Mouse (Mus musculus): ENCODE data around the gene Dbx2. TPM values are rescaled to one million over a fixed set of nuclear protein-coding genes. Genes with fewer than 3 reads are reported as not detected.

Gene Dbx2
- 11.1 and 15.1 TPM in 2 replicates for polyA plus RNA-seq (2015; fragmentation: Nextera tagmentation; extraction: Ambion mirVana)

- ATAC-seq = no peak
- H3K27ac ChIP-seq (ENCODE audit: low read depth, low read length) = no peak within 1 kb of the TSS
- H3K9ac ChIP-seq (ENCODE audit: low read depth, low read length) = no peak within 1 kb of the TSS; the same call in 1 of the 2 replicates
- no peaks in the 10 kb centered on the region for H3K9me3 ChIP-seq (ENCODE audit: control insufficient read depth, low read length)
- peak within 1 kb of the TSS; percentile 75 for H3K4me2 ChIP-seq (ENCODE audit: low read length)
- peak within 1 kb of the TSS; percentile 45 for H3K4me3 ChIP-seq (ENCODE audit: low read length)
- H3K27me3 ChIP-seq (replicated peaks; ENCODE audit: control insufficient read depth, insufficient read depth, low read length) = peaks cover 28% of the 10 kb centered on the region
- peaks cover 8% of the 10 kb centered on the region for H3K4me1 ChIP-seq (ENCODE audit: control insufficient read depth, insufficient read depth, low read depth, low read length)
- H3K36me3 ChIP-seq (ENCODE audit: control insufficient read depth, insufficient read depth, low read length) = no peaks in the 10 kb centered on the region
- WGBS = 77% methylated on average over 5 of the region's 5 CpGs
Observed at GRCm38 (mm10) chr15:95655860-95656259, at the start of gene Dbx2. TSS of gene Dbx2 (minus strand) at chr15:95655960.

DNA sequence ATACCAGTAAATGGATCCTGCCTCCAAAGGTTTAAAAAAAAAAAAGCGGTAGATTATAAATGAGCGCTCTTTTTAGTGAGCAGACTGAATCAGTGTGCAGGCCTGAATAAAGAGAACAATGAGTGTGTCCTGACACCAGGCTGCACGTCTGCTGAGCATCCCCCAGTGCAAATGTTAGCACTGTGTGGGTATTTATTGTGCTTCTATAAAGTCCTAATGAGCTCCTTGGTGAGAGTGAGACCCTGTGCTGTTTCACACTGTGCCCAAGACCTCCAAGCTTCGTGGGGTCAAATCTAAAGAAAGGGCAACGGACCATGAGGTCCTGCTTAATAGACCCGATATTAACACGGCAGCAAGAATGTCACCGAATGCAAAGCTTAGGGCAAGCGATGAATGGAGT lies 46.4 kb upstream of the Dbx2 start:
- Histone ChIP-seq H3K9me3 (ENCODE audit: control insufficient read depth, low read length) (no peaks in the 10 kb centered on the region), H3K4me1 (ENCODE audit: control insufficient read depth, insufficient read depth, low read depth, low read length) (peaks cover 7% of the 10 kb centered on the region), H3K4me2 (ENCODE audit: low read length) (no peak overlapping the region), H3K9ac (ENCODE audit: low read depth, low read length) (no peak overlapping the region), H3K36me3 (ENCODE audit: control insufficient read depth, insufficient read depth, low read length) (no peaks in the 10 kb centered on the region), H3K27ac (ENCODE audit: low read depth, low read length) (no peak overlapping the region), H3K27me3 (replicated peaks; ENCODE audit: control insufficient read depth, insufficient read depth, low read length) (peaks cover 18% of the 10 kb centered on the region), H3K4me3 (ENCODE audit: low read length) (no peak overlapping the region)
- 9% methylated on average over 9 of the region's 9 CpGs for WGBS
- no peak for ATAC-seq

DNA sequence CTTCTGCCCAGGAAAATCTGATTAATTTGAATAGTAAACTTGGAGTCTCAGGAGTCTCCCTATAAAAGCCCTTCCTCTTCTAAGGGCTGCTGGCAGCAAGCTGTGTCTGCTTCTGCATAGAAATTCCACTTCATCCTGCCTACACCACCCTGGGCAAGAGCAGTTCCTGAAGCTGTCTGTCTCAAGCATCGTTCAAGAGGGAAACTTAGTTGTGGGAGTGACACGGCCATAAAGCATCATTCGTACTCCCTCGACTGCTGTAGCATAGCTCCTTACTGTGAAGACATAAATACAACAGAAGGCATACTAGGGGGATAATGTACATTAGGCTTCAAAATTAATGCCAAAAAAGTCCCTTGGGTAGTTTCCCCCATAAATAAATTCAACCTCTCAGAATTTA lies 45.8 kb upstream of the Dbx2 start:
- H3K36me3 ChIP-seq (ENCODE audit: control insufficient read depth, insufficient read depth, low read length) = no peaks in the 10 kb centered on the region
- peaks cover 18% of the 10 kb centered on the region for H3K27me3 ChIP-seq (replicated peaks; ENCODE audit: control insufficient read depth, insufficient read depth, low read length)
- H3K4me1 ChIP-seq (ENCODE audit: control insufficient read depth, insufficient read depth, low read depth, low read length) = peaks cover 7% of the 10 kb centered on the region
- H3K4me2 ChIP-seq (ENCODE audit: low read length) = no peak overlapping the region
- no peak overlapping the region for H3K4me3 ChIP-seq (ENCODE audit: low read length)
- no peak overlapping the region for H3K27ac ChIP-seq (ENCODE audit: low read depth, low read length)
- no peaks in the 10 kb centered on the region for H3K9me3 ChIP-seq (ENCODE audit: control insufficient read depth, low read length)
- no peak overlapping the region for H3K9ac ChIP-seq (ENCODE audit: low read depth, low read length)
- 12% methylated on average over 4 of the region's 4 CpGs for WGBS
- no peak for ATAC-seq

DNA sequence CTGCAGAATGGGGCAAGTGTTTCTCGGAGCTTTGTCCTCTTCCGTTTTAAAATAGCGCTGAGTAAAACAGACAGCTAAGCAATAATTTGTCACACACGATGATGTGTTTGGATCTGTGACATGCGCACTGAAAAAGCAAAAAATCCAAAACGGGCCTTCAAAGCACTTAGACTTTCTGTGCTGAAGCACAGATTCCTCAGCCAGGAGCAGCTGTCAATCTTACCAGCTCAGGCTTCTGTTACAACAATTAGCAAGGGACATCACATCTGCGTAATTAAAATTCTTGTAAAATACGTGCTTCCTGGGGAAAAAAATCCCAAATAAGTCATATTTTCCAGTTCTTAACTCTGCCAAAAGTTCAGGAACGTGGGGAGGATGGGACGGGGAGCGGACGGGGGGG lies 43.6 kb upstream of the Dbx2 start:
- peaks cover 7% of the 10 kb centered on the region for H3K4me1 ChIP-seq (ENCODE audit: control insufficient read depth, insufficient read depth, low read depth, low read length)

DNA sequence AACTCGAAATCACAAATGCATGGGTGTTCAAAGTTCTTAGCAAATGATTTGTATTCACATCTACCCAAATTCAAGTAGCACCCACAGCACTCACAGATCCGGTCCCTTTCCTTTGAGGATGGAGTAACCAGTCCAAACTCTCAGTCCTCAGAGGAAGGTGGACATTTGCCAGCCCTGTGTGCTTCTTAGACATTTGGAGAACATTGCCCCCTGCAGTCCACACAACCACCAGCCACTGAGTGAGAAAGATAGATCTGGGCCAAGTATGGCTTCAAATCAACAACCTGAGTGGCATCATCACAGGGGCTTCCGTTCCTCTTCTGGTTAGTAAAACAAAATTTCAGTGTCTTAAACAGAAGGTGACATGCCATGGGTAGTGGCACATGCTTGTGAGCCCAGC lies 38.0 kb upstream of the Dbx2 start:
- peaks cover 12% of the 10 kb centered on the region for H3K27me3 ChIP-seq (replicated peaks; ENCODE audit: control insufficient read depth, insufficient read depth, low read length)
- no peak overlapping the region for H3K27ac ChIP-seq (ENCODE audit: low read depth, low read length)
- no peak overlapping the region for H3K4me2 ChIP-seq (ENCODE audit: low read length)
- WGBS = 84% methylated on average over 3 of the region's 3 CpGs
- H3K4me1 ChIP-seq (ENCODE audit: control insufficient read depth, insufficient read depth, low read depth, low read length) = peaks cover 3% of the 10 kb centered on the region
- H3K36me3 ChIP-seq (ENCODE audit: control insufficient read depth, insufficient read depth, low read length) = no peaks in the 10 kb centered on the region
- no peak for ATAC-seq
- H3K9ac ChIP-seq (ENCODE audit: low read depth, low read length) = no peak overlapping the region
- H3K4me3 ChIP-seq (ENCODE audit: low read length) = no peak overlapping the region
- peaks cover 3% of the 10 kb centered on the region; the same call in 1 of the 2 replicates for H3K9me3 ChIP-seq (ENCODE audit: control insufficient read depth, low read length)

More for the DNA sequence above, 43.6 kb upstream of the Dbx2 start:
- no peak overlapping the region for H3K27ac ChIP-seq (ENCODE audit: low read depth, low read length)
- H3K9me3 ChIP-seq (ENCODE audit: control insufficient read depth, low read length) = no peaks in the 10 kb centered on the region
- no peak overlapping the region for H3K4me2 ChIP-seq (ENCODE audit: low read length)
- 73% methylated on average over 12 of the region's 12 CpGs for WGBS
- ATAC-seq = no peak
- H3K9ac ChIP-seq (ENCODE audit: low read depth, low read length) = no peak overlapping the region
- H3K27me3 ChIP-seq (replicated peaks; ENCODE audit: control insufficient read depth, insufficient read depth, low read length) = peaks cover 19% of the 10 kb centered on the region
- no peaks in the 10 kb centered on the region for H3K36me3 ChIP-seq (ENCODE audit: control insufficient read depth, insufficient read depth, low read length)
- no peak overlapping the region for H3K4me3 ChIP-seq (ENCODE audit: low read length)

- H3K27ac ChIP-seq (ENCODE audit: low read depth, low read length) = peak overlapping the region; percentile 39; the same call in 1 of the 2 replicates
- no peak overlapping the region for H3K4me3 ChIP-seq (ENCODE audit: low read length)
- WGBS = 14% methylated on average over 8 of the region's 8 CpGs
- H3K27me3 ChIP-seq (replicated peaks; ENCODE audit: control insufficient read depth, insufficient read depth, low read length) = peaks cover 9% of the 10 kb centered on the region
- ATAC-seq = peak; percentile 79
- H3K9me3 ChIP-seq (ENCODE audit: control insufficient read depth, low read length) = peaks cover 3% of the 10 kb centered on the region; the same call in 1 of the 2 replicates
- no peak overlapping the region for H3K9ac ChIP-seq (ENCODE audit: low read depth, low read length)
- H3K36me3 ChIP-seq (ENCODE audit: control insufficient read depth, insufficient read depth, low read length) = no peaks in the 10 kb centered on the region
- peaks cover 3% of the 10 kb centered on the region for H3K4me1 ChIP-seq (ENCODE audit: control insufficient read depth, insufficient read depth, low read depth, low read length)
- H3K4me2 ChIP-seq (ENCODE audit: low read length) = peak overlapping the region; percentile 33; the same call in 1 of the 2 replicates
Observed at GRCm38 (mm10) chr15:95691594-95691993, 35.8 kb upstream of the Dbx2 start.

GRCm38 (mm10) chr15:95691129-95691528 lies 35.4 kb upstream of the Dbx2 start:
- peaks cover 9% of the 10 kb centered on the region for H3K27me3 ChIP-seq (replicated peaks; ENCODE audit: control insufficient read depth, insufficient read depth, low read length)
- peak overlapping the region; percentile 33; the same call in 1 of the 2 replicates for H3K4me2 ChIP-seq (ENCODE audit: low read length)
- no peak overlapping the region for H3K9ac ChIP-seq (ENCODE audit: low read depth, low read length)

GRCm38 (mm10) chr15:95682620-95683019 lies 26.9 kb upstream of the Dbx2 start:
- no peaks in the 10 kb centered on the region for H3K4me1 ChIP-seq (ENCODE audit: control insufficient read depth, insufficient read depth, low read depth, low read length)
- H3K4me2 ChIP-seq (ENCODE audit: low read length) = no peak overlapping the region
- H3K9ac ChIP-seq (ENCODE audit: low read depth, low read length) = no peak overlapping the region
- no peaks in the 10 kb centered on the region; the same call in 1 of the 2 replicates for H3K27me3 ChIP-seq (replicated peaks; ENCODE audit: control insufficient read depth, insufficient read depth, low read length)
- no peaks in the 10 kb centered on the region for H3K36me3 ChIP-seq (ENCODE audit: control insufficient read depth, insufficient read depth, low read length)
- no peaks in the 10 kb centered on the region; the same call in 1 of the 2 replicates for H3K9me3 ChIP-seq (ENCODE audit: control insufficient read depth, low read length)
- WGBS = 94% methylated on average over 4 of the region's 4 CpGs
- ATAC-seq = no peak
- H3K27ac ChIP-seq (ENCODE audit: low read depth, low read length) = no peak overlapping the region
- H3K4me3 ChIP-seq (ENCODE audit: low read length) = no peak overlapping the region

More at GRCm38 (mm10) chr15:95691129-95691528, 35.4 kb upstream of the Dbx2 start:
- Histone ChIP-seq H3K4me3 (ENCODE audit: low read length) (no peak overlapping the region), H3K36me3 (ENCODE audit: control insufficient read depth, insufficient read depth, low read length) (no peaks in the 10 kb centered on the region), H3K27ac (ENCODE audit: low read depth, low read length) (peak overlapping the region; percentile 39; the same call in 1 of the 2 replicates), H3K9me3 (ENCODE audit: control insufficient read depth, low read length) (peaks cover 3% of the 10 kb centered on the region; the same call in 1 of the 2 replicates), H3K4me1 (ENCODE audit: control insufficient read depth, insufficient read depth, low read depth, low read length) (peaks cover 3% of the 10 kb centered on the region)
- 12% methylated on average over 5 of the region's 5 CpGs for WGBS
- peak; percentile 83 for ATAC-seq

GRCm38 (mm10) chr15:95675645-95676044 lies 19.9 kb upstream of the Dbx2 start:
- H3K9me3 ChIP-seq (ENCODE audit: control insufficient read depth, low read length) = peaks cover 7% of the 10 kb centered on the region
- no peaks in the 10 kb centered on the region for H3K4me1 ChIP-seq (ENCODE audit: control insufficient read depth, insufficient read depth, low read depth, low read length)
- H3K27ac ChIP-seq (ENCODE audit: low read depth, low read length) = no peak overlapping the region

More at GRCm38 (mm10) chr15:95675645-95676044, 19.9 kb upstream of the Dbx2 start:
- H3K9ac ChIP-seq (ENCODE audit: low read depth, low read length) = no peak overlapping the region
- no peaks in the 10 kb centered on the region for H3K27me3 ChIP-seq (replicated peaks; ENCODE audit: control insufficient read depth, insufficient read depth, low read length)
- no peak for ATAC-seq
- H3K36me3 ChIP-seq (ENCODE audit: control insufficient read depth, insufficient read depth, low read length) = no peaks in the 10 kb centered on the region
- H3K4me3 ChIP-seq (ENCODE audit: low read length) = no peak overlapping the region
- WGBS = 90% methylated on average over 4 of the region's 4 CpGs
- no peak overlapping the region for H3K4me2 ChIP-seq (ENCODE audit: low read length)

Data from hindbrain, embryonic 16.5 days (tissue).